Comparison of ENCODE assay signal across 26 mouse cellular contexts in the genomic region with DNA sequence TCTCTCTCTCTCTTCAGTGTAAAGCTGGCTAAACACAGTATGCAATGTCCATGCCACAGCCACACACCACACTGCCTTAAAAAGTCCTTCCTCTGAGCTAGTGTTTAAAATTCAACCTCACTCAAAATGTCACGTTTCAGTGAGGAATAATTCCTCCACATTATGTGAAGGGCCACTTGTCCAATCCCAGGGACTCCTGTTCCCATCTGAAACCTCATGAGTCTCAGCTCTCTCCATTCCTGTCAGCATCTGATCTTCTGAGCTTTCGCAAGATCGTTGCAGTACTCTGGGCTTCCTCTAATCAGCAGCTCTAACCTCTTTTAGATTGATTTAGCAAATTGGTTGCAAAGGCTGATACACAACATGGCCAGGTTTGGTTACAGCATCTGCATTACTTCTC.
"Had no signal": no experiment of that assay in that cellular context is flagged by ENCODE, and none has a peak within 500 bp of the region (broad histone marks: within the 10 kb centered on the region; RNA-seq: fewer than 3 reads in every experiment).

No protein-coding gene starts in this region.

- H3K9ac ChIP-seq: heart, embryonic 13.5 days; heart, embryonic 15.5 days; hindbrain, embryonic 13.5 days; hindbrain, embryonic 15.5 days; kidney, embryonic 15.5 days; limb, embryonic 13.5 days; limb, embryonic 15.5 days; liver, embryonic 13.5 days; liver, embryonic 15.5 days had no signal

- H3K4me1 ChIP-seq: heart, embryonic 13.5 days; heart, embryonic 15.5 days; liver, embryonic 13.5 days; liver, embryonic 15.5 days had no signal

- H3K4me3 ChIP-seq: heart, adult 2 months; heart, embryonic 13.5 days; heart, embryonic 15.5 days; hindbrain, embryonic 13.5 days; hindbrain, embryonic 15.5 days; kidney, embryonic 15.5 days; limb, embryonic 13.5 days; limb, embryonic 15.5 days; liver, embryonic 13.5 days; liver, embryonic 15.5 days had no signal

- H3K4me2 ChIP-seq: heart, embryonic 11.5 days; heart, embryonic 13.5 days; heart, embryonic 15.5 days; hindbrain, embryonic 13.5 days; hindbrain, embryonic 15.5 days; kidney, embryonic 15.5 days; limb, embryonic 13.5 days; limb, embryonic 15.5 days; liver, embryonic 13.5 days; liver, embryonic 15.5 days had no signal

- H3K27me3 ChIP-seq: heart, embryonic 13.5 days; heart, embryonic 15.5 days; hindbrain, embryonic 13.5 days; hindbrain, embryonic 15.5 days; kidney, embryonic 15.5 days; limb, embryonic 13.5 days; limb, embryonic 15.5 days; liver, embryonic 13.5 days; liver, embryonic 15.5 days had no signal

- H3K9me3 ChIP-seq: heart, embryonic 15.5 days; limb, embryonic 15.5 days; liver, embryonic 15.5 days had no signal

- DNase-seq: gastrocnemius, postnatal 14 days; gastrocnemius, postnatal 36 days; heart, adult 2 months; heart, postnatal 14 days; heart, postnatal 36 days; kidney, adult 11 months; kidney, adult 2 months; kidney, adult 9 months; kidney, postnatal 14 days; kidney, postnatal 36 days; layer of hippocampus, adult 9-11 months; layer of hippocampus, postnatal 36 days; left cerebral cortex, postnatal 4 days; liver, embryonic 13.5 days had no signal

- H3K36me3 ChIP-seq: heart, embryonic 13.5 days; heart, embryonic 15.5 days; hindbrain, embryonic 13.5 days; hindbrain, embryonic 15.5 days; kidney, embryonic 15.5 days; limb, embryonic 13.5 days; limb, embryonic 15.5 days; liver, embryonic 13.5 days; liver, embryonic 15.5 days had no signal

- H3K27ac ChIP-seq: heart, adult 2 months; heart, embryonic 13.5 days; heart, embryonic 15.5 days; hindbrain, embryonic 13.5 days; hindbrain, embryonic 15.5 days; hindbrain, postnatal 0 days; kidney, embryonic 15.5 days; kidney, postnatal 0 days; limb, embryonic 13.5 days; limb, embryonic 15.5 days; liver, embryonic 13.5 days; liver, embryonic 15.5 days had no signal

- ATAC-seq: hindbrain, postnatal 0 days; intestine, embryonic 16.5 days had no signal
